Mouse (Mus musculus) MEL (cell line): Measurements from ENCODE around the gene Slc1a3.
"Not testable (repeated sequence)": the region's sequence is repeated elsewhere in the genome, so short reads cannot be mapped to it uniquely, and the experiment has no call there.

Experiments used
- CTCF ChIP-seq, 3 experiments: IDR thresholded peaks in 2 of 3; conservative IDR thresholded peaks in 1 of 3; 2 replicates each; pipeline ENCODE4 v1.5.1; 2011 to 2012; ENCODE audit warnings: low read length in 3 of 3, low read depth in 2 of 3, mild to moderate bottlenecking in 2 of 3, improper control_type of control experiment in 1 of 3, inconsistent platforms in 1 of 3, mixed read lengths in 1 of 3, moderate library complexity in 1 of 3; ENCODE audit not compliant: control insufficient read depth in 1 of 3, insufficient read depth in 1 of 3, poor library complexity in 1 of 3, severe bottlenecking in 1 of 3
- EP300 ChIP-seq, 2 experiments: IDR thresholded peaks; 2 replicates each; pipeline ENCODE4 v1.6.1; 2011; ENCODE audit warnings: improper control_type of control experiment in 2 of 2, low read length in 2 of 2, low read depth in 1 of 2, mild to moderate bottlenecking in 1 of 2
- ETS1 ChIP-seq: IDR thresholded peaks from 2 replicates; pipeline ENCODE4 v1.6.1; 2012; ENCODE audit warnings: low read depth, mild to moderate bottlenecking, inconsistent platforms, low read length, improper control_type of control experiment, moderate library complexity
- MAX ChIP-seq: IDR thresholded peaks from 2 replicates; pipeline ENCODE4 v1.6.1; 2011; ENCODE audit warnings: low read length, improper control_type of control experiment
- MXI1 ChIP-seq: IDR thresholded peaks from 2 replicates; pipeline ENCODE4 v1.6.1; 2011; ENCODE audit warnings: mild to moderate bottlenecking, low read depth, low read length, improper control_type of control experiment
- RCOR1 ChIP-seq: IDR thresholded peaks from 2 replicates; pipeline ENCODE4 v1.6.1; 2012; ENCODE audit warnings: low read depth, mild to moderate bottlenecking, inconsistent platforms, low read length, improper control_type of control experiment
- USF1 ChIP-seq: IDR thresholded peaks from 2 replicates; pipeline ENCODE4 v1.6.1; 2014; ENCODE audit warnings: low read depth, mild to moderate bottlenecking, inconsistent platforms, low read length, improper control_type of control experiment, moderate library complexity
- ZMIZ1 ChIP-seq: IDR thresholded peaks from 2 replicates; pipeline ENCODE4 v1.6.1; 2012; ENCODE audit warnings: low read depth, mild to moderate bottlenecking, inconsistent platforms, low read length, improper control_type of control experiment, moderate library complexity

DNA sequence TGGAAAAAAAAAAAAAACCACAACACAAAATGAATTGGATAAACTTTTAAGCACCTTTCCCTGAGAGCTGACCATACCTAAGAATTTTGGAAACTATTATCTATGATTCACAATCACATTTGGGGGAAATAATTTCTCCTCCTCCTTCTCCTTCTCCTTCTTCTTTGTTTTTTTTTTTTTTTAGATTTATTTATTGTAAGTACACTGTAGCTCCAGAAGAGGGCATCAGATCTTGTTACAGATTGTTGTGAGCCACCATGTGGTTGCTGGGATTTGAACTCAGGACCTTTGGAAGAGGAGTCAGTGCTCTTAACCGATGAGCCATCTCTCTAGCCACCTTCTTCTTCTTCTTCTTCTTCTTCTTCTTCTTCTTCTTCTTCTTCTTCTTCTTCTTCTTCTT, 5.0 kb downstream of the Slc1a3 start:
- TF ChIP-seq EP300 (IDR thresholded peaks at IDR 0.05; ENCODE audit: low read depth in 1 of 2, low read length in 2 of 2); MAX; RCOR1; ZMIZ1; MXI1; USF1; ETS1: not testable (repeated sequence)
- peak in 1 of 3 experiments; percentile 1; a peak in 1 of 6 replicates for TF ChIP-seq CTCF (IDR thresholded peaks at IDR 0.05 in 2 of 3, conservative IDR thresholded peaks at IDR 0.05 in 1 of 3; ENCODE audit: control insufficient read depth in 1 of 3, insufficient read depth in 1 of 3, low read depth in 2 of 3, low read length in 3 of 3, poor library complexity in 1 of 3, severe bottlenecking in 1 of 3)
